Mouse (Mus musculus): ENCODE results near the gene Erbb3.
"Not testable (repeated sequence)": the region's sequence is repeated elsewhere in the genome, so short reads cannot be mapped to it uniquely, and the experiment has no call there.

GRCm38 (mm10) chr10:128615798-128616448 is 26.5 kb upstream of the Erbb3 start:
- not testable (repeated sequence) for TF ChIP-seq CTCF, EP300 (IDR thresholded peaks at IDR 0.05; ENCODE audit: low read depth)
